ENCODE assay signal across 9 mouse cellular contexts in genomic region chr6:55108358-55108757, GRCm38 (mm10). TPM values are rescaled to one million over a fixed set of nuclear protein-coding genes. Genes with fewer than 3 reads are reported as not detected.
A peak's percentile ranks its signal among the peaks of the same experiment; 100 is the strongest.
DNase-seq lines count a peak whose midpoint lies in the region; ATAC-seq and TF ChIP-seq lines count a peak whose summit lies in the region.
"Had no signal": no experiment of that assay in that cellular context is flagged by ENCODE, and none has a peak within 500 bp of the region (broad histone marks: within the 10 kb centered on the region; RNA-seq: fewer than 3 reads in every experiment).

No protein-coding gene starts in this region.

- no peaks in the 10 kb centered on the region for H3K36me3 ChIP-seq in G1E (replicated peaks)
- H3K36me3 ChIP-seq in liver, embryonic 13.5 days = no peaks in the 10 kb centered on the region

- H3K4me1 ChIP-seq in G1E (ENCODE audit: insufficient read depth, low read depth, low read length) = no peaks in the 10 kb centered on the region
- no peaks in the 10 kb centered on the region for H3K4me1 ChIP-seq in liver, embryonic 13.5 days (replicated peaks)

- ATAC-seq in G1E (ENCODE audit: extremely low read depth, insufficient number of reproducible peaks, low FRiP score, poor library complexity, severe bottlenecking) = no peak
- no peak for ATAC-seq in liver, embryonic 13.5 days (ENCODE audit: low read depth)

- no peak overlapping the region for H3K27ac ChIP-seq in liver, embryonic 13.5 days
- H3K27ac ChIP-seq: macrophage had no signal

- WGBS in liver, embryonic 13.5 days (ENCODE audit: insufficient replicate concordance) = 11% methylated on average over 7 of the region's 7 CpGs

- no peaks in the 10 kb centered on the region; the same call in 1 of the 2 replicates for H3K27me3 ChIP-seq in G1E (ENCODE audit: insufficient read depth, low read length)
- 0 out of 2 replicates have a peak, but pooled peaks cover 4% of the 10 kb centered on the region for H3K27me3 ChIP-seq in liver, embryonic 13.5 days

- no peak overlapping the region for H3K4me3 ChIP-seq in G1E (ENCODE audit: low read depth, low read length)
- no peak overlapping the region for H3K4me3 ChIP-seq in liver, embryonic 13.5 days (replicated peaks)

- no peak overlapping the region for H3K4me2 ChIP-seq in liver, embryonic 13.5 days

- DNase-seq in heart, postnatal 4 days = peak; percentile 72
- no peak for DNase-seq in heart, adult 11 months
- DNase-seq in G1E (ENCODE audit: low spot score) = peak; percentile 67
- DNase-seq in embryo, embryonic 9.5 days (ENCODE audit: extremely low spot score) = peak; percentile 52
- peak; percentile 13 for DNase-seq in liver, embryonic 13.5 days
- DNase-seq in frontal cortex, postnatal 25 days (ENCODE audit: low spot score in 2 of 2) = no peak
- DNase-seq in right cerebral cortex, postnatal 25 days = no peak
- DNase-seq in cerebellum, postnatal 25 days = no peak

- TF ChIP-seq CTCF in G1E (IDR thresholded peaks at IDR 0.05; ENCODE audit: low read depth, low read length) = no peak

- no peaks in the 10 kb centered on the region for H3K9me3 ChIP-seq in G1E (replicated peaks)
- H3K9me3 ChIP-seq in liver, embryonic 13.5 days (replicated peaks) = no peaks in the 10 kb centered on the region

- no peak overlapping the region for H3K9ac ChIP-seq in liver, embryonic 13.5 days

RNA-seq across cellular contexts. Expression of gene Crhr2, which starts 24.5 kb away (rescaled TPM):
- total RNA-seq in heart, postnatal 4 days (2021) = 10 to 100 TPM; 11.4 to 12.0 TPM
- total RNA-seq in G1E (2014; fragmentation: Nextera tagmentation) = not detected in 2 replicates
- 0.12 and 0.22 TPM in 2 replicates for total RNA-seq in G1E (2017)
- polyA plus RNA-seq in G1E (2012) = not detected in 2 replicates
- polyA plus RNA-seq in liver, embryonic 13.5 days (2015; fragmentation: Nextera tagmentation; extraction: Ambion mirVana) = 0.45 and 0.60 TPM in 2 replicates
- polyA plus RNA-seq: macrophage had no signal

Comparison
In these comparisons a context has a peak if more than half of its experiments do, and no peak if none do; other contexts are left out.
1. DNase-seq: peak in heart, postnatal 4 days (single experiment), G1E (single experiment), embryo, embryonic 9.5 days (single experiment) and liver, embryonic 13.5 days (single experiment); none in heart, adult 11 months (single experiment), frontal cortex, postnatal 25 days (0 of 2), right cerebral cortex, postnatal 25 days (single experiment) and cerebellum, postnatal 25 days (0 of 2).
2. RNA of gene Crhr2, which starts 24.5 kb away (total RNA-seq): 11.4 to 12.0 TPM in heart, postnatal 4 days; 0.12 to 0.22 TPM in G1E; every median in the first group is over 10 times any median in the second.